Mouse (Mus musculus): Measurements from ENCODE around the gene Atp5j. TPM values are rescaled to one million over a fixed set of nuclear protein-coding genes. Genes with fewer than 3 reads are reported as not detected.

Atp5j gene
- polyA plus RNA-seq (2015; fragmentation: Nextera tagmentation; extraction: Ambion mirVana): 805 and 808 TPM in 2 replicates

- peak within 1 kb of the TSS; percentile 82 for H3K4me2 ChIP-seq (ENCODE audit: low read depth, low read length)
- ATAC-seq: peak; percentile 19
- peaks cover 31% of the 10 kb centered on the region for H3K36me3 ChIP-seq (replicated peaks; ENCODE audit: insufficient read depth, low read length)
- peak; percentile 81 for DNase-seq
- peak within 1 kb of the TSS; percentile 98 for H3K4me3 ChIP-seq (ENCODE audit: low read depth, low read length)
- no peaks in the 10 kb centered on the region for H3K27me3 ChIP-seq (ENCODE audit: insufficient read depth, low read length)
- 1% methylated on average over 22 of the region's 57 CpGs for WGBS (ENCODE audit: insufficient replicate concordance)
- TF ChIP-seq CTCF (IDR thresholded peaks at IDR 0.05; ENCODE audit: low read depth): no peak
- no peak for TF ChIP-seq EP300 (IDR thresholded peaks at IDR 0.05; ENCODE audit: low read depth)
- H3K9me3 ChIP-seq (ENCODE audit: low read length): no peaks in the 10 kb centered on the region
- H3K27ac ChIP-seq (ENCODE audit: low read depth): peak within 1 kb of the TSS; percentile 98
- peaks cover 16% of the 10 kb centered on the region for H3K4me1 ChIP-seq (ENCODE audit: insufficient read depth)
- peak within 1 kb of the TSS; percentile 99 for H3K9ac ChIP-seq (replicated peaks)
These were observed at the start of gene Atp5j for GRCm38 (mm10) chr16:84835441-84835822. Gene Atp5j, minus strand, starts transcription at chr16:84835625.

DNA sequence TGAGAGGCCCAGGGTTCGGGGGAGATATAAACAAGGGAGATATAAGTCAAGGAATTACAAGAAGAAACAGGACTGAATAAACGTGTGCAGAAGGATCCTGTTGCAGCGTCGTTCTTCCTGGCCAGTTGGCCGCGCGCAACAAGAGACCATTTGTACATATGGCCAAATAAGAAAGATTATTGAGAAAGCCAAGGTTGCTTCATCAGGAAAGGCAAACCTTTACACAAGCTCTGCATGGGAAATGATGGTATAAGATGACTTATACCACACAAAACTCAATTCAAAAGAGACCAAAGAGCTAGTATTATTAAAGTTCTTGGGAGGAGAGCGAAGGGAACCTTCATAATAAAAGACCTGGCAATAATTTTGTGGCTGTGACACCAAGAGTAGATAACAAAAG is 49.1 kb upstream of the Atp5j start:
- Histone ChIP-seq H3K4me3 (ENCODE audit: low read depth, low read length) (no peak overlapping the region), H3K27ac (ENCODE audit: low read depth) (no peak overlapping the region), H3K9me3 (ENCODE audit: low read length) (no peaks in the 10 kb centered on the region), H3K4me1 (ENCODE audit: insufficient read depth) (no peaks in the 10 kb centered on the region), H3K9ac (replicated peaks) (no peak overlapping the region), H3K27me3 (ENCODE audit: insufficient read depth, low read length) (no peaks in the 10 kb centered on the region), H3K36me3 (replicated peaks; ENCODE audit: insufficient read depth, low read length) (no peaks in the 10 kb centered on the region), H3K4me2 (ENCODE audit: low read depth, low read length) (no peak overlapping the region)
- TF ChIP-seq CTCF (IDR thresholded peaks at IDR 0.05; ENCODE audit: low read depth) (no peak), EP300 (IDR thresholded peaks at IDR 0.05; ENCODE audit: low read depth) (no peak)
- 65% methylated on average over 8 of the region's 8 CpGs for WGBS (ENCODE audit: insufficient replicate concordance)
- DNase-seq (no peak), ATAC-seq (no peak)

DNA sequence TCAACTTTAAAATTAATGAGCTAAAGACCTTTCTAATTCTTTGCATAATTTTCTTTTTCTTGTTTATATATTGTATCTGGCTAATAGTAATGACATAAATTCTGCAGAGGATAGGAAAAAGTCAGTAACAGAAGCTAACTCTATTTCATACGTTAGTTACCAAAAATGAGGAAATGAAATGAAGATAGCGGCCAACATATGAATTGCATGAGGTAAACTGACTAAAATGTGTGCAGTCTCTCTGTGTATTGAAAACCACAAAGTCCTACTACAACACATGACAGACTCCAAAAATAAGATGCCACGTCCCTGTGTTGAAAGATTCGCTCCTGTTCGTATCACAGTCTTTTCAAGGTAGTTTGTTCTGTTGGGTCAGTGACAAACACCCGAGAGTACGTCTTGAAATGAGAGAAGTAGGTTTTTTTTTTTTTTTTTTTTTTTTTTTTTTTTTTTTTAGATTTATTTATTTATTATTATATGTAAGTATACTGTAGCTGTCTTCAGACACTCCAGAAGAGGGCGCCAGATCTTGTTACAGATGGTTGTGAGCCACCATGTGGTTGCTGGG is 46.4 kb upstream of the Atp5j start:
- Histone ChIP-seq H3K9me3 (ENCODE audit: low read length) (no peaks in the 10 kb centered on the region), H3K9ac (replicated peaks) (no peak overlapping the region), H3K4me2 (ENCODE audit: low read depth, low read length) (no peak overlapping the region), H3K4me3 (ENCODE audit: low read depth, low read length) (no peak overlapping the region), H3K36me3 (replicated peaks; ENCODE audit: insufficient read depth, low read length) (no peaks in the 10 kb centered on the region), H3K27me3 (ENCODE audit: insufficient read depth, low read length) (no peaks in the 10 kb centered on the region), H3K27ac (ENCODE audit: low read depth) (no peak overlapping the region), H3K4me1 (ENCODE audit: insufficient read depth) (no peaks in the 10 kb centered on the region)
- DNase-seq (no peak), ATAC-seq (no peak)
- TF ChIP-seq CTCF (IDR thresholded peaks at IDR 0.05; ENCODE audit: low read depth): no peak
- no peak for TF ChIP-seq EP300 (IDR thresholded peaks at IDR 0.05; ENCODE audit: low read depth)
- 58% methylated on average over 8 of the region's 8 CpGs for WGBS (ENCODE audit: insufficient replicate concordance)

GRCm38 (mm10) chr16:84881168-84881567 is 45.7 kb upstream of the Atp5j start:
- Histone ChIP-seq H3K27ac (ENCODE audit: low read depth) (no peak overlapping the region), H3K9ac (replicated peaks) (no peak overlapping the region), H3K4me2 (ENCODE audit: low read depth, low read length) (no peak overlapping the region), H3K36me3 (replicated peaks; ENCODE audit: insufficient read depth, low read length) (no peaks in the 10 kb centered on the region), H3K4me3 (ENCODE audit: low read depth, low read length) (no peak overlapping the region), H3K4me1 (ENCODE audit: insufficient read depth) (no peaks in the 10 kb centered on the region), H3K27me3 (ENCODE audit: insufficient read depth, low read length) (no peaks in the 10 kb centered on the region), H3K9me3 (ENCODE audit: low read length) (no peaks in the 10 kb centered on the region)
- 75% methylated on average over 9 of the region's 9 CpGs for WGBS (ENCODE audit: insufficient replicate concordance)
- TF ChIP-seq CTCF (IDR thresholded peaks at IDR 0.05; ENCODE audit: low read depth) (no peak), EP300 (IDR thresholded peaks at IDR 0.05; ENCODE audit: low read depth) (no peak)
- ATAC-seq (no peak), DNase-seq (no peak)

GRCm38 (mm10) chr16:84879146-84879545 is 43.7 kb upstream of the Atp5j start:
- Histone ChIP-seq H3K36me3 (replicated peaks; ENCODE audit: insufficient read depth, low read length) (no peaks in the 10 kb centered on the region), H3K9me3 (ENCODE audit: low read length) (no peaks in the 10 kb centered on the region), H3K4me3 (ENCODE audit: low read depth, low read length) (no peak overlapping the region), H3K27me3 (ENCODE audit: insufficient read depth, low read length) (no peaks in the 10 kb centered on the region), H3K4me2 (ENCODE audit: low read depth, low read length) (no peak overlapping the region), H3K4me1 (ENCODE audit: insufficient read depth) (no peaks in the 10 kb centered on the region), H3K9ac (replicated peaks) (no peak overlapping the region), H3K27ac (ENCODE audit: low read depth) (no peak overlapping the region)
- peak; percentile 87 for TF ChIP-seq CTCF (IDR thresholded peaks at IDR 0.05; ENCODE audit: low read depth)
- no peak for TF ChIP-seq EP300 (IDR thresholded peaks at IDR 0.05; ENCODE audit: low read depth)
- ATAC-seq (peak; percentile 35; the same call in 1 of the 2 replicates), DNase-seq (peak; percentile 68)
- 22% methylated on average over 5 of the region's 5 CpGs for WGBS (ENCODE audit: insufficient replicate concordance)

- ATAC-seq (no peak), DNase-seq (no peak)
- H3K36me3 ChIP-seq (replicated peaks; ENCODE audit: insufficient read depth, low read length): no peaks in the 10 kb centered on the region
- no peak overlapping the region for H3K4me2 ChIP-seq (ENCODE audit: low read depth, low read length)
- H3K4me1 ChIP-seq (ENCODE audit: insufficient read depth): no peaks in the 10 kb centered on the region
- 74% methylated on average over 8 of the region's 8 CpGs for whole genome bisulfite sequencing (ENCODE audit: insufficient replicate concordance)
- no peaks in the 10 kb centered on the region for H3K27me3 ChIP-seq (ENCODE audit: insufficient read depth, low read length)
- H3K9ac ChIP-seq (replicated peaks): no peak overlapping the region
- TF ChIP-seq CTCF (IDR thresholded peaks at IDR 0.05; ENCODE audit: low read depth) (no peak), EP300 (IDR thresholded peaks at IDR 0.05; ENCODE audit: low read depth) (no peak)
- no peak overlapping the region for H3K4me3 ChIP-seq (ENCODE audit: low read depth, low read length)
- no peaks in the 10 kb centered on the region for H3K9me3 ChIP-seq (ENCODE audit: low read length)
- no peak overlapping the region for H3K27ac ChIP-seq (ENCODE audit: low read depth)
These were observed 40.7 kb upstream of the Atp5j start for GRCm38 (mm10) chr16:84876082-84876481.

DNA sequence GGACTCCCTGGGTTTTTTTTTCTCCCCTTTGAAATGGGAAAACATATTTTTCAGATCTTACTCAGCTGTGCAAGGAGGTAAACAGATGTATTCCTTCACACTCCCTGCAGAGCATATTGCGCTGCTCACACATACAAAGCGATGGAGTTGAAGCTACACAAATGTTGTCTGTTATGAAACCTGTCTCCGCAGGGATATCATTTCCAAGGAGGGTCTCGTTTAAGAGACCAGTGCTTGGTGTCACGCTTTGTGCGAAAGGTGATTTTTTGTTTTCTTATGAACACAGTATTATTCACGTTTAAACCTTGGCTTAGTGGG is 40.3 kb upstream of the Atp5j start:
- TF ChIP-seq CTCF (IDR thresholded peaks at IDR 0.05; ENCODE audit: low read depth) (no peak), EP300 (IDR thresholded peaks at IDR 0.05; ENCODE audit: low read depth) (no peak)
- H3K27me3 ChIP-seq (ENCODE audit: insufficient read depth, low read length): no peaks in the 10 kb centered on the region
- H3K9me3 ChIP-seq (ENCODE audit: low read length): no peaks in the 10 kb centered on the region
- no peak overlapping the region for H3K27ac ChIP-seq (ENCODE audit: low read depth)
- no peak for DNase-seq
- H3K4me3 ChIP-seq (ENCODE audit: low read depth, low read length): no peak overlapping the region
- no peak overlapping the region for H3K4me2 ChIP-seq (ENCODE audit: low read depth, low read length)
- no peaks in the 10 kb centered on the region for H3K36me3 ChIP-seq (replicated peaks; ENCODE audit: insufficient read depth, low read length)
- no peaks in the 10 kb centered on the region for H3K4me1 ChIP-seq (ENCODE audit: insufficient read depth)
- no peak overlapping the region for H3K9ac ChIP-seq (replicated peaks)
- WGBS (ENCODE audit: insufficient replicate concordance): 80% methylated on average over 7 of the region's 7 CpGs
- ATAC-seq: no peak
